In genomic region chr10:100588932-100589388, GRCm38 (mm10) we compare ENCODE assay signal across 8 mouse cellular contexts. TPM values are rescaled to one million over a fixed set of nuclear protein-coding genes. Genes with fewer than 3 reads are reported as not detected.
DNase-seq lines count a peak whose midpoint lies in the region; ATAC-seq lines count a peak whose summit lies in the region.

No protein-coding gene starts in this region.

- H3K27ac ChIP-seq in hindbrain, embryonic 14.5 days, result peak overlapping the region; percentile 85

- peak; percentile 80 for DNase-seq in T-cell, adult 2 months (ENCODE audit: low spot score)
- peak; percentile 93 to 97 for DNase-seq in cerebellum, postnatal 25 days
- DNase-seq in frontal cortex, postnatal 25 days (ENCODE audit: low spot score in 2 of 2), result peak; percentile 73 to 88
- peak; percentile 96 for DNase-seq in hindbrain, embryonic 14.5 days (ENCODE audit: low spot score)
- DNase-seq in layer of hippocampus, postnatal 25 days (ENCODE audit: extremely low spot score in 1 of 2, low spot score in 1 of 2), result peak; percentile 68 to 86
- peak; percentile 92 for DNase-seq in lung, postnatal 14 days
- DNase-seq in ovary, postnatal 36 days (ENCODE audit: low spot score), result peak; percentile 84
- DNase-seq in thymus, postnatal 14 days, result peak; percentile 91

- peak; percentile 99 for ATAC-seq in hindbrain, embryonic 14.5 days (ENCODE audit: low FRiP score)

- H3K27me3 ChIP-seq in hindbrain, embryonic 14.5 days (ENCODE audit: control insufficient read depth, insufficient read depth, low read length), result no peaks in the 10 kb centered on the region

- peak overlapping the region; percentile 72 for H3K4me3 ChIP-seq in hindbrain, embryonic 14.5 days (replicated peaks; ENCODE audit: low read length)

- peak overlapping the region; percentile 85 for H3K9ac ChIP-seq in hindbrain, embryonic 14.5 days

- no peaks in the 10 kb centered on the region for H3K9me3 ChIP-seq in hindbrain, embryonic 14.5 days (ENCODE audit: control insufficient read depth, low read length)

- H3K36me3 ChIP-seq in hindbrain, embryonic 14.5 days (replicated peaks; ENCODE audit: control insufficient read depth, insufficient read depth), result no peaks in the 10 kb centered on the region; the same call in 1 of the 2 replicates

- H3K4me1 ChIP-seq in hindbrain, embryonic 14.5 days (replicated peaks; ENCODE audit: control insufficient read depth, insufficient read depth, low read length), result no peaks in the 10 kb centered on the region; the same call in 1 of the 2 replicates

- under 1% methylated on average over 31 of the region's 31 CpGs for WGBS in hindbrain, embryonic 14.5 days

- H3K4me2 ChIP-seq in hindbrain, embryonic 14.5 days (replicated peaks), result peak overlapping the region; percentile 69

RNA-seq across cellular contexts. Expression of gene 4930430F08Rik, which starts 1.3 kb away (rescaled TPM):
- polyA plus RNA-seq in hindbrain, embryonic 14.5 days (2014; fragmentation: Nextera tagmentation; extraction: Ambion mirVana), result 15.4 and 17.2 TPM in 2 replicates
- 10 to 100 TPM; 18.0 to 29.4 TPM for total RNA-seq in layer of hippocampus, postnatal 25 days (2021)

RNA-seq across cellular contexts. Expression of gene 1700017N19Rik, which starts 1.3 kb away (rescaled TPM):
- polyA plus RNA-seq in hindbrain, embryonic 14.5 days (2014; fragmentation: Nextera tagmentation; extraction: Ambion mirVana), result 0.51 TPM in 1 of 2 replicates, not detected in the other
- not detected for total RNA-seq in layer of hippocampus, postnatal 25 days (2021)

Comparison
In these comparisons a context has a peak if more than half of its experiments do, and no peak if none do; other contexts are left out.
1. Peak in every context shown above with its lines: DNase-seq, ATAC-seq, H3K4me3 ChIP-seq and H3K27ac ChIP-seq.